Mouse (Mus musculus): ENCODE results near the gene Kcnj2.

The Kcnj2 gene

GRCm38 (mm10) chr11:111065635-111066298 is at the start of gene Kcnj2:
Gene Kcnj2, plus strand, starts transcription at chr11:111066164.
- peak; percentile 92 for DNase-seq

GRCm38 (mm10) chr11:111016206-111016605 is 49.8 kb upstream of the Kcnj2 start:
- no peak for DNase-seq

GRCm38 (mm10) chr11:111020211-111020610 is 45.8 kb upstream of the Kcnj2 start:
- DNase-seq = no peak

GRCm38 (mm10) chr11:111022681-111023281 is 43.2 kb upstream of the Kcnj2 start:
- no peak for DNase-seq

GRCm38 (mm10) chr11:111042175-111042574 is 23.8 kb upstream of the Kcnj2 start:
- no peak for DNase-seq

GRCm38 (mm10) chr11:111043298-111043697 is 22.7 kb upstream of the Kcnj2 start:
- no peak for DNase-seq

GRCm38 (mm10) chr11:111054252-111054651 is 11.7 kb upstream of the Kcnj2 start:
- no peak for DNase-seq

GRCm38 (mm10) chr11:111054854-111055822 is 10.8 kb upstream of the Kcnj2 start:
- DNase-seq = no peak

GRCm38 (mm10) chr11:111056030-111056429 is 9.9 kb upstream of the Kcnj2 start:
- no peak for DNase-seq

GRCm38 (mm10) chr11:111057435-111057834 is 8.5 kb upstream of the Kcnj2 start:
- no peak for DNase-seq

- no peak for DNase-seq
These were observed 6.5 kb upstream of the Kcnj2 start for GRCm38 (mm10) chr11:111059440-111059839.

GRCm38 (mm10) chr11:111060216-111060615 is 5.7 kb upstream of the Kcnj2 start:
- DNase-seq = no peak

- peak; percentile 36 for DNase-seq
These were observed 1.0 kb upstream of the Kcnj2 start for GRCm38 (mm10) chr11:111064751-111065527.

- no peak for DNase-seq
These were observed 331 bp downstream of the Kcnj2 start for GRCm38 (mm10) chr11:111066299-111066691.

- no peak for DNase-seq
These were observed 1.8 kb downstream of the Kcnj2 start for GRCm38 (mm10) chr11:111067787-111068186.

GRCm38 (mm10) chr11:111070460-111070859 is 4.5 kb downstream of the Kcnj2 start:
- DNase-seq = no peak

GRCm38 (mm10) chr11:111074131-111074530 is 8.2 kb downstream of the Kcnj2 start:
- DNase-seq = no peak

- DNase-seq = no peak
These were observed 12.1 kb downstream of the Kcnj2 start for GRCm38 (mm10) chr11:111078107-111078506.

- no peak for DNase-seq
These were observed 17.0 kb downstream of the Kcnj2 start for GRCm38 (mm10) chr11:111083009-111083408.

GRCm38 (mm10) chr11:111086933-111087332 is 21.0 kb downstream of the Kcnj2 start:
- DNase-seq = peak; percentile 8

GRCm38 (mm10) chr11:111088226-111088625 is 22.3 kb downstream of the Kcnj2 start:
- no peak for DNase-seq

- no peak for DNase-seq
These were observed 22.8 kb downstream of the Kcnj2 start for GRCm38 (mm10) chr11:111088812-111089211.

- no peak for DNase-seq
These were observed 25.2 kb downstream of the Kcnj2 start for GRCm38 (mm10) chr11:111091117-111091516.
